Mouse (Mus musculus) heart, embryonic 16.5 days (tissue): ENCODE measurements at regions not wholly inside any gene's neighbourhood (a gene's known extent, or its start where the extent isn't known, plus 50 kb on each side); places are given as distances from the start of the nearest gene placed in this dataset.

Experiments
- ATAC-seq: fragments of 200-750 bp; cut with Nextera tagmentation; replicated peaks from 2 replicates; pipeline ENCODE4 v1.8.0; 2017; ENCODE audit warnings: moderate number of reproducible peaks; ENCODE audit not compliant: insufficient read depth, low FRiP score; ENCODE audit errors: extremely low read depth
- H3K27ac ChIP-seq: fragments of 300-500 bp; sonication (generic); 2 replicates; pipeline ENCODE4 v1.5.1; 2014; ENCODE audit warnings: mild to moderate bottlenecking, low read length, control low read depth, moderate library complexity
- H3K27me3 ChIP-seq: fragments of 300-500 bp; sonication (generic); 2 replicates; pipeline ENCODE4 v1.6.1; 2014; ENCODE audit warnings: low read length, mixed read lengths; ENCODE audit not compliant: control insufficient read depth, insufficient read depth
- H3K36me3 ChIP-seq: fragments of 300-500 bp; sonication (generic); 2 replicates; pipeline ENCODE4 v1.6.1; 2014; ENCODE audit not compliant: control insufficient read depth, insufficient read depth
- H3K4me1 ChIP-seq: fragments of 300-500 bp; sonication (generic); 2 replicates; pipeline ENCODE4 v1.6.1; 2014; ENCODE audit warnings: low read length, mixed read lengths; ENCODE audit not compliant: control insufficient read depth, insufficient read depth
- H3K4me2 ChIP-seq: fragments of 300-500 bp; sonication (generic); 2 replicates; pipeline ENCODE4 v1.6.1; 2014; ENCODE audit warnings: low read depth, mild to moderate bottlenecking, control low read depth, low read length
- H3K4me3 ChIP-seq: fragments of 300-500 bp; sonication (generic); 2 replicates; pipeline ENCODE4 v1.5.1; 2014; ENCODE audit warnings: mild to moderate bottlenecking, control low read depth, low read length
- H3K9ac ChIP-seq: fragments of 300-500 bp; sonication (generic); 2 replicates; pipeline ENCODE4 v1.6.1; 2014; ENCODE audit warnings: low read length, control low read depth
- H3K9me3 ChIP-seq: fragments of 300-500 bp; sonication (generic); replicated peaks from 2 replicates; pipeline ENCODE4 v1.6.1; 2016; ENCODE audit warnings: low read length; ENCODE audit not compliant: control insufficient read depth
- WGBS: fragments of 180-500 bp; shearing (Covaris S2); extraction: QIAGEN DNeasy Blood & Tissue Kit; methylation state at CpG from one replicate; pipeline ENCODE4 v1.1.7; 2014; 5-methylcytosine and 5-hydroxymethylcytosine counted together

DNA sequence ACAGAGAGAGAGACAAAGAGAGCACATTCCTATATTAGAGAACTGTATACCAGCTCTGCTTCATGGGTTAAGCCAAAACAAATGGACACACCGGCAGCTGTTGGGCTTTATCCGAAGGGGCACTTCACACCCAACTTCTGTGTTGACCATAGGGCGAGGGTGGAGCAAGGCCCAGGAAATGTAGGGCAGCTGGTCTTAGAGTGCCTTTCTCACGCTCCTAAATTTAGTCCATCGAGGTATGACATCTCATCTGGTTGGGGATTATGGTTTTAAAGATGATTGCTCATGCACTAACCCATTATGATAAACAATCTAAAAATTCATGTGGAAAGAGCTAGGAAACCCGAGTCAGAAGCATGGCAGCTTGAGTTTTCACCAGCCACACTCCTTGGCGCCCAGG lies 63.6 kb upstream of the Ralgps2 start:
- WGBS: 77% methylated on average over 7 of the region's 7 CpGs

DNA sequence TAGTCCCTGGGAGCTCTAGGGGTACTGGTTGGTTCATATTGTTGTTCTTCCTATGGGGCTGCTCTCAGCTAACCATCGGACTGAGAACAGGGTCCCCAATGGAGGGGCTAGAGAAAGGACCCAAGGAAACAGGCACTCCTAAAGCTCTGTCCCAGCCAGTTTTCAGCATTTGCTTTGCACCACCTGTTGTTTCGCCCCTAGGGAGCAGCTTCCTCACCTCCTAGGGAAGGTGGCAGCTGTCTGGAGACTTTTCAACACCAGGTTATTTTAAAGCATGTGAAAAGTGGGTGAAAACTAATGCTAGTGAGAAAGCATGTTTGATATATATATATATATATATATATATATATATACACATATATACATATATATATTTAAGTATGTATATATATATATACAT lies 62.8 kb upstream of the Ralgps2 start:
- H3K9me3 ChIP-seq: no peaks in the 10 kb centered on the region
- H3K9ac ChIP-seq: no peak overlapping the region
- 85% methylated on average over 2 of the region's 2 CpGs for WGBS
- no peaks in the 10 kb centered on the region for H3K36me3 ChIP-seq
- no peaks in the 10 kb centered on the region; the same call in 1 of the 2 replicates for H3K4me1 ChIP-seq
- ATAC-seq: no peak
- no peak overlapping the region for H3K4me2 ChIP-seq
- no peaks in the 10 kb centered on the region for H3K27me3 ChIP-seq
- no peak overlapping the region for H3K27ac ChIP-seq
- H3K4me3 ChIP-seq: no peak overlapping the region

More for the DNA sequence above, 63.6 kb upstream of the Ralgps2 start:
- Histone ChIP-seq H3K27ac (no peak overlapping the region), H3K9ac (no peak overlapping the region), H3K4me1 (peaks cover 6% of the 10 kb centered on the region), H3K4me2 (no peak overlapping the region), H3K27me3 (no peaks in the 10 kb centered on the region), H3K36me3 (no peaks in the 10 kb centered on the region), H3K9me3 (no peaks in the 10 kb centered on the region), H3K4me3 (no peak overlapping the region)
- no peak for ATAC-seq

DNA sequence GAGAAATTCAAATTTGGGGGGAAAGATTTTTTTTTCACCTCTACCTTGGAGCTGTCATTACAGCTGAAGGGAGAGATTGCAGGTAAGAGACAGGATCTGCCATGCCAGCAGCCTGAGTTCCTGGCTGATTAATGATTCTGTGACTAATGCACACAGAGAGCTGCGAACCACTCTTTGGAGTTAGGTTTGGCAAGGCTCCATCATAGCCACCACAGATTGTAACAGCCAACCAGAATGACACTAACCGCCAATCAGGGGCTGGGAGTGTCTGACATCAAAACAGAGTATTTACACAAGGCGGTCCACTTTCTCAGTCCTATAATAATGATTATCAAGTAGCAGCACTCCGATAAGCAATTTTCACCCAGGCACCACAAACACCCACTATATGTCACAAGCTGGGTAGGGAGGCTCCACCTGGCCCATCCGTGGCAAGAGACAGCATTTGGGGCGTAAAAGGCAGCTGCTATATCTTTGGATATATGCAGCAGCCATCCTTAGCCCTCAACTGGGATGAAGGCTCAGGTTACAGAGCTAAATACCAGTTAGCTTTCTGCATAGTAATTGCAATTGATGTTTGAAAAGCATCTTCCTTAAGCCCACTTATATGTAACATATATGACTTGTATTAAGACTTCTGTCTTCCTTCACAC lies 61.7 kb upstream of the Ralgps2 start:
- ATAC-seq: no peak
- Histone ChIP-seq H3K9ac (no peak overlapping the region), H3K4me2 (no peak overlapping the region), H3K4me1 (no peaks in the 10 kb centered on the region), H3K27ac (no peak overlapping the region), H3K27me3 (no peaks in the 10 kb centered on the region), H3K36me3 (no peaks in the 10 kb centered on the region), H3K4me3 (no peak overlapping the region), H3K9me3 (no peaks in the 10 kb centered on the region)
- WGBS: 64% methylated on average over 6 of the region's 6 CpGs

DNA sequence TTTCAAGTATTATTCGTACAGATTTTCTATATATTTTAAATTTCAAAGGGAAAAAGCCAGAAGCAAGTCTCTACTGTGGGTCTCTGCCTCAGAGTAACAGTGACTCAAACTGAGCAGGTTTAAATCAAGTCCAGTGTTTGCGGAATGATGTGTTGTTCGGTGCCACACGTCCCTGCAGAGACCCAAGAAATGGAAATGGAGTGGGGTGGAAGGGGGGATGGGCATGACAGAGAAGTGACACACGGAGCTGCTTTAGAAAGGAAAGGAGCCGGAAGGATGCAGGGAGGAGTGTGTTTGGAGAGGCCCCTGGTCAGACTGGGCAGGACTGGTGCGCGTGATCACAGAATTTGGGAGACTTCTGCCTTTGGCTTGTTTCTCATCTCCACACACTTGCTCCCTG lies 60.5 kb upstream of the Ralgps2 start:
- ATAC-seq: no peak
- no peak overlapping the region for H3K27ac ChIP-seq
- H3K4me2 ChIP-seq: no peak overlapping the region
- H3K4me3 ChIP-seq: no peak overlapping the region
- H3K9me3 ChIP-seq: no peaks in the 10 kb centered on the region
- H3K27me3 ChIP-seq: no peaks in the 10 kb centered on the region
- no peaks in the 10 kb centered on the region for H3K36me3 ChIP-seq
- no peaks in the 10 kb centered on the region for H3K4me1 ChIP-seq
- WGBS: 63% methylated on average over 8 of the region's 8 CpGs
- no peak overlapping the region for H3K9ac ChIP-seq

DNA sequence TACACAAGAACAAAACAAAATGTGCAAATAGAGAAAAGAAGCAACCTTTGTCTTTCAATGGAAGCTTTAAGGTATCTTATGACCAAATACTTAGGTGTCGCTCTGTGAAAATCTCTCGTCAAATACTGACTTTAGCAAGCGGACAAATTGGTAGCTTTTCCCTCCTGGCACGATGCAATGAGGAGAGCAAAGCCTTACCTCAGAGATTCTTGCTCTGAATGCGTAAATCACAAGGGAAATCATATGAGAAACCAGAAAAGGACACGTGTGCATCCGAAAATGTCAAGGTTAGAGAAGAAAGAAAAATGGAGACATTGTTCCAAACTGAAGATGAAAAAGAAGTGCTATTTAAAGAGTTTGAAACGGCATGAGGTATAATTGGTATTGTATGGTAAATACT lies 59.8 kb upstream of the Ralgps2 start:
- no peak overlapping the region for H3K9ac ChIP-seq
- no peaks in the 10 kb centered on the region for H3K36me3 ChIP-seq
- no peak overlapping the region for H3K27ac ChIP-seq
- no peaks in the 10 kb centered on the region for H3K4me1 ChIP-seq
- no peaks in the 10 kb centered on the region for H3K9me3 ChIP-seq
- no peak overlapping the region for H3K4me2 ChIP-seq
- ATAC-seq: no peak
- 85% methylated on average over 8 of the region's 8 CpGs for WGBS
- no peak overlapping the region for H3K4me3 ChIP-seq
- no peaks in the 10 kb centered on the region for H3K27me3 ChIP-seq

DNA sequence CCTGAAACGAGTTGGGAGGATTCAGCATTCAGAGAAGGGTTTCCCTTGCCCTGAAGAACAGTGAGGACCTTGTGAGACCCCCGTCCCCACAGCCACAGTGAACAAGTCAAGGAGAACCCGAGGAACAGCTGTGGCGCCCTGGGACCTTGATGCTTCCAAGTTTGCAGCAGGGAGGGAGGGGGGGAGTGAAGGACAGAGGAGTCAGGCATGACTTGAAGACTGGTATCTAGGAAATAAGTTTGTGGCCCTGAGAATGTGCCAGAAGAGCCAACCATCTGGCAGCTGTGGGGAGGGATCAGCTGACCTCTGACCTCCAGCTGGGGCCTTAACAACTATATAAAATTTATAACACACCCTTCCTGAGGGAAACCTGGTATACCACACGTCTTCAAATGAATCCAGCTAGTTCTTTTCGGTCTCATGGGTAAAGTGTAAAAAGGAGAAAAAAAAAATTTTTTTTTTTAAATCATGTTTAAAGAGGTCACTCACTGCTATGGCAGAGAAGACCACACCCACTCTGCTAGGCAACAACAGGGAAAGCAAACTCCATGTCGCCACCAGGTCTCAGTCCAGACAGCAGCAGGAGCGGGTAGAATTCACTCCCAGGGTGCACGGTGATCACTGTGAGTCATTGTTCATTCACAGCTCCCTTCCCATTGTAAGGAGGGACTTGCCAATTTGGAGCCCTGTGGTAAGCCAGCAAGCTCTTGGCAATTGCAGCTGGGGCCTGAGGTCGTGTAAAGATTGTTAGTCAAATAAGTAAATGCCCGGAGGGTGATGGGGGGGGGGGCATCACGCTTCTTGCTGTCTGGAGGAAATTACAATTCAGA lies 58.3 kb upstream of the Ralgps2 start:
- WGBS: 61% methylated on average over 12 of the region's 12 CpGs
- no peaks in the 10 kb centered on the region for H3K36me3 ChIP-seq
- H3K27me3 ChIP-seq: no peaks in the 10 kb centered on the region
- H3K27ac ChIP-seq: no peak overlapping the region
- ATAC-seq: no peak
- H3K9ac ChIP-seq: no peak overlapping the region
- no peaks in the 10 kb centered on the region for H3K9me3 ChIP-seq
- no peak overlapping the region for H3K4me3 ChIP-seq
- no peaks in the 10 kb centered on the region for H3K4me1 ChIP-seq
- no peak overlapping the region for H3K4me2 ChIP-seq

DNA sequence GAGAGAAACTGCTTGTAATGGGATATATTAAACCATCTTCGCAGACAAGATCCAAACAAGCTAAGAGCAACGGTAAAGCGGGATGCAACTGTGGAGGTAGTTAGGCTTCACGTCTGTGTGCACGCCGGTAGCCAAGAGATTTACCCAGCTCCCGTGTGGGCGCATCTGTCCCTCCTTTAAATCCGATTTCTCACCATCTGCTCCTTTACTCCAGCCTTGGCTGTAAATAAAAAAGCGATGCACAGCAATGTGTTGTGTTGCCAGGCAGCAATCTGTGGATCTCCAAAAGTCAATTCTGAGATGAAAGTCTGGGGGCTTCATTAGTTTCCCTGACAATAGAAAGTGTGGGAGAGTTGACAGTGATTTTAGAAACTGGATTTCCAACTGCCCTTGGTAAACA lies 57.6 kb upstream of the Ralgps2 start:
- no peak overlapping the region for H3K27ac ChIP-seq
- no peaks in the 10 kb centered on the region for H3K9me3 ChIP-seq
- ATAC-seq: no peak
- no peak overlapping the region for H3K4me2 ChIP-seq
- no peaks in the 10 kb centered on the region for H3K36me3 ChIP-seq
- no peak overlapping the region for H3K4me3 ChIP-seq
- H3K27me3 ChIP-seq: no peaks in the 10 kb centered on the region
- H3K4me1 ChIP-seq: peaks cover 5% of the 10 kb centered on the region; the same call in 1 of the 2 replicates
- H3K9ac ChIP-seq: no peak overlapping the region
- WGBS: 91% methylated on average over 10 of the region's 10 CpGs

DNA sequence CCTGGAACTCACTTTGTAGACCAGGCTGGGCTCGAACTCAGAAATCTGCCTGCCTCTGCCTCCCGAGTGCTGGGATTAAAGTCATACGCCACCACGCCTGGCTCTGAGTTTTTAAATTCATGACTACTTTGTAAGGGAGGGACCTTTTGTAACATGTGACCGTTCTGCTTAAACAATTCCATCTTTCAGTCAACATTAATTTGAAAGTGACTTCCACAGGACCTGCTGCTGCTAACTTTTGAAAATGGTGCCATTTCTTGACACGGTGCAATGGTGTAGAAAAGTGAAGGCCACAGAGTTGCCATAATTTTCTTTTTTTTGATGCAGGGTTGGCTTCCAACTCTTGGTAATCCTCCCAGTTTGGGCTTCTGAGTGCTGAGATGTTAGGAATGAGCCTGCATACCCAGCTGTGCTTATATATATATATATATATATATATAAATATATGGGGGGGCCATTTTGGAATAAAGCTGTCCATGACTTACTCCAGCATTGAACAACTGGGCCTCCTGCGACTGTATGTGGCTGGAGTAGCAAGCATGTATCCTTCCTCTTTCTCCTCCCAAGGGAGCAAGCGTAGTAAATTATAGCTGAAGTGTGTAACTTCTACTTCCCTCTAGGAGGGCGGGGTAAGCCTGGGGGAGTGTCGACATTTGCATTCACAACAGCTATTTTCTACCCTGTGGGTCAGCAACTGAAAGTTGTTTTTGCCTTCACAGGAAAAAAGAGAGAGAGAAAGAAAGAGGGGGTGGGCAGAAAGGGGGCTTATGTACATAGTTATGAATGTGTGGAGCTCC lies 56.9 kb upstream of the Ralgps2 start:
- Histone ChIP-seq H3K9ac (no peak overlapping the region), H3K4me2 (no peak overlapping the region), H3K4me1 (peaks cover 5% of the 10 kb centered on the region; the same call in 1 of the 2 replicates), H3K27ac (no peak overlapping the region), H3K36me3 (no peaks in the 10 kb centered on the region), H3K4me3 (no peak overlapping the region), H3K27me3 (no peaks in the 10 kb centered on the region), H3K9me3 (no peaks in the 10 kb centered on the region)
- ATAC-seq: no peak
- 81% methylated on average over 10 of the region's 10 CpGs for WGBS
